Mouse (Mus musculus): ENCODE measurements around the gene Slc12a1. TPM values are rescaled to one million over a fixed set of nuclear protein-coding genes. Genes with fewer than 3 reads are reported as not detected.

Gene Slc12a1
- total and polyA plus RNA-seq, 3 experiments = 0.04 to 0.05 TPM; not detected in 1

DNA sequence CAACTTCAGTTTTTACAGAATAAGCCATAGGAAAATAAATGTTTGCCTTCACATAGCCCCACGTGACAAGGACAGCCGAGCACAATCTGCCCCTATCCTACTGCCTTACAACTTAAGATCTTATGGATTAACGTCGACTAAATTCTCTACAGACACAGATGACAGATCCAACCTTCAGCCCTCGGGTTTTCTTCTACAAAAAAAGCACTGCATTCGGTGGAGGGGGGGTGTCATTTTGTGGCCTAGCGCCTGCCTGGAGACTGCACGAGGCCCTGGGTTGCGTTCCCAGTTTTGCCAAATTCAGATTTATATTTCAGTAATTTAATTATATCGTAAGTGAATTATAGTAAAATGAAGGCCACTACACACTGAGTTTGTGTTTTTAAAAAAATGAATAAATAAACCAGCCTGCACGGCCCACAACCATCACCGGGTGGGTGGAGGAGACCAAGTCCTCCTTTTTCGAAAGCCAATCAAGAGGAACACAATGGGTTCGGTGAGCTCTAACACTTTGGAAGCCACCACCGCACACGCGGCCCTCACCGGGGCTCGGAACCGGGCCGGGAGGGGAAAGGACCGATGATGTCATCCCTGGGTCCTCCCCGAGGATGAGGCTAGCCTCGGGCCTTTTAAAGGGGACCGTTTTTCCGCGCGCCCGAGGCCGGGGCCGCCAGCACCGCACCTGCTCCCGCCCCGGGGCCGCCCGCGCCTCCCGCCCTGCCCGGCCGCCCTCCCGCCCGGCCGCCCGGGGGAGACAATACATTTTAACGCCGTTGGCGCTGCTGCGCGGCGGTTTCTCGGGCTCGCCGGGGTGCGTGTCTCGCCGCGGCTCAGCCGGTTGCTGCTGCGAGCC, 29.5 kb upstream of the Slc12a1 start:
- Histone ChIP-seq H3K4me1 (ENCODE audit: control insufficient read depth in 1 of 2, insufficient read depth in 2 of 2) (no peaks in the 10 kb centered on the region), H3K4me2 (ENCODE audit: insufficient read depth, low read depth, poor library complexity, severe bottlenecking) (no peak overlapping the region), H3K79me2 (replicated peaks; ENCODE audit: control insufficient read depth, extremely low read depth, insufficient read depth, poor library complexity, severe bottlenecking) (no peaks in the 10 kb centered on the region), H3K9me3 (replicated peaks; ENCODE audit: low read length) (peaks cover 13% of the 10 kb centered on the region), H3K9ac (ENCODE audit: insufficient read depth, low read depth) (no peak overlapping the region), H3K27me3 (replicated peaks) (no peaks in the 10 kb centered on the region), H3K27ac (ENCODE audit: insufficient read depth, low read depth) (no peak overlapping the region), H3K36me3 (replicated peaks in 1 of 2; ENCODE audit: control insufficient read depth in 1 of 2, insufficient read depth in 1 of 2, low read length in 1 of 2) (no peaks in the 10 kb centered on the region), H3K4me3 (replicated peaks in 1 of 3; ENCODE audit: low read depth in 2 of 3, low read length in 2 of 3, poor library complexity in 1 of 3) (no peak overlapping the region)
- no peak for TF ChIP-seq CTCF (conservative IDR thresholded peaks at IDR 0.05 in 1 of 2, IDR thresholded peaks at IDR 0.05 in 1 of 2; ENCODE audit: low read depth in 2 of 2, low read length in 2 of 2)
- no peak for TF ChIP-seq TBP (conservative IDR thresholded peaks at IDR 0.05; ENCODE audit: low read depth, low read length)
- TF ChIP-seq MXI1 (IDR thresholded peaks at IDR 0.05; ENCODE audit: low read depth, low read length) = no peak
- dilution Hi-C loops (cut with MboI; ENCODE audit: extremely low pct_ligation_motif_present, extremely low pct_unique_long_range_greater_than_20kb, low sequenced_read_pairs) = no loop called here
- DNase-seq (ENCODE audit: extremely low read depth) = no peak
- in situ Hi-C loops (cut with MboI; ENCODE audit: low pct_ligation_motif_present, low pct_unique_long_range_greater_than_20kb, low sequenced_read_pairs) = no loop called here

GRCm38 (mm10) chr2:125123477-125123852, 28.8 kb upstream of the Slc12a1 start, which contains the start of gene Myef2:
Gene Myef2, minus strand, starts transcription at chr2:125123661.
- Histone ChIP-seq H3K27me3 (replicated peaks) (no peaks in the 10 kb centered on the region), H3K4me1 (ENCODE audit: control insufficient read depth in 1 of 2, insufficient read depth in 2 of 2) (no peaks in the 10 kb centered on the region), H3K4me2 (ENCODE audit: insufficient read depth, low read depth, poor library complexity, severe bottlenecking) (no peak within 1 kb of the TSS), H3K9ac (ENCODE audit: insufficient read depth, low read depth) (no peak within 1 kb of the TSS), H3K36me3 (replicated peaks in 1 of 2; ENCODE audit: control insufficient read depth in 1 of 2, insufficient read depth in 1 of 2, low read length in 1 of 2) (no peaks in the 10 kb centered on the region), H3K4me3 (replicated peaks in 1 of 3; ENCODE audit: low read depth in 2 of 3, low read length in 2 of 3, poor library complexity in 1 of 3) (no peak within 1 kb of the TSS), H3K9me3 (replicated peaks; ENCODE audit: low read length) (peaks cover 13% of the 10 kb centered on the region), H3K27ac (ENCODE audit: insufficient read depth, low read depth) (no peak within 1 kb of the TSS), H3K79me2 (replicated peaks; ENCODE audit: control insufficient read depth, extremely low read depth, insufficient read depth, poor library complexity, severe bottlenecking) (no peaks in the 10 kb centered on the region)
- TF ChIP-seq JUND (conservative IDR thresholded peaks at IDR 0.05; ENCODE audit: low read depth, low read length) (no peak), MYC (IDR thresholded peaks at IDR 0.05; ENCODE audit: low read depth, low read length) (no peak), ZC3H11A (IDR thresholded peaks at IDR 0.05; ENCODE audit: low read depth, low read length) (no peak), MAX (IDR thresholded peaks at IDR 0.05; ENCODE audit: low read length) (no peak), ELF1 (IDR thresholded peaks at IDR 0.05; ENCODE audit: low read depth, low read length) (no peak), JUN (IDR thresholded peaks at IDR 0.05; ENCODE audit: insufficient read depth, low read depth, low read length) (no peak), RAD21 (IDR thresholded peaks at IDR 0.05; ENCODE audit: low read depth, low read length) (no peak), ZMIZ1 (IDR thresholded peaks at IDR 0.05; ENCODE audit: low read depth, low read length) (no peak), USF2 (conservative IDR thresholded peaks at IDR 0.05; ENCODE audit: low read depth, low read length) (no peak), GABPA (IDR thresholded peaks at IDR 0.05; ENCODE audit: insufficient replicate concordance, low read depth, low read length) (no peak), CTCF (conservative IDR thresholded peaks at IDR 0.05 in 1 of 2, IDR thresholded peaks at IDR 0.05 in 1 of 2; ENCODE audit: low read depth in 2 of 2, low read length in 2 of 2) (no peak), RCOR1 (conservative IDR thresholded peaks at IDR 0.05; ENCODE audit: low read depth, low read length) (no peak)
- no peak for DNase-seq (ENCODE audit: extremely low read depth)
- in situ Hi-C loops (cut with MboI; ENCODE audit: low pct_ligation_motif_present, low pct_unique_long_range_greater_than_20kb, low sequenced_read_pairs) (no loop called here), dilution Hi-C loops (cut with MboI; ENCODE audit: extremely low pct_ligation_motif_present, extremely low pct_unique_long_range_greater_than_20kb, low sequenced_read_pairs) (no loop called here)

Measured in CH12.LX (cell line).